Mouse (Mus musculus): ENCODE measurements around the gene Rab3d. TPM values are rescaled to one million over a fixed set of nuclear protein-coding genes. Genes with fewer than 3 reads are reported as not detected.
"Not testable (repeated sequence)": the region's sequence is repeated elsewhere in the genome, so short reads cannot be mapped to it uniquely, and the experiment has no call there.

Gene Rab3d
- total RNA-seq, 1 experiment from 2014 or later = 30.2 TPM

- DNase-seq = no peak
Measured at GRCm38 (mm10) chr9:21909474-21910223, 8.3 kb downstream of the Rab3d start.

GRCm38 (mm10) chr9:21908216-21908615, 9.8 kb downstream of the Rab3d start:
- no peak for DNase-seq

- DNase-seq = no peak
Measured at GRCm38 (mm10) chr9:21904031-21904430, 14.0 kb downstream of the Rab3d start.

- peak; percentile 75 for DNase-seq
Measured at GRCm38 (mm10) chr9:21901223-21901820, 16.7 kb downstream of the Rab3d start.

GRCm38 (mm10) chr9:21889229-21889628, 28.8 kb downstream of the Rab3d start:
- no peak for DNase-seq

- no peak for DNase-seq
Measured at GRCm38 (mm10) chr9:21876601-21877000, 41.4 kb downstream of the Rab3d start.

- no peak for DNase-seq
Measured at GRCm38 (mm10) chr9:21872204-21872603, 45.8 kb downstream of the Rab3d start.

GRCm38 (mm10) chr9:21870879-21871524, 47.0 kb downstream of the Rab3d start:
- DNase-seq = peak; percentile 74

- peak; percentile 83 for DNase-seq
Measured at GRCm38 (mm10) chr9:21869290-21869689, 48.7 kb downstream of the Rab3d start.

- DNase-seq = peak; percentile 69
Measured at GRCm38 (mm10) chr9:21867726-21868125, 50.3 kb downstream of the Rab3d start.

GRCm38 (mm10) chr9:21866641-21867040, 51.4 kb downstream of the Rab3d start:
- no peak for DNase-seq

- no peak for DNase-seq
Measured at GRCm38 (mm10) chr9:21865673-21866398, 52.2 kb downstream of the Rab3d start.

GRCm38 (mm10) chr9:21862181-21862580, 55.8 kb downstream of the Rab3d start:
- DNase-seq = no peak

- DNase-seq = not testable (repeated sequence)
Measured at GRCm38 (mm10) chr9:21860349-21860748, 57.6 kb downstream of the Rab3d start.

- no peak for DNase-seq
Measured at GRCm38 (mm10) chr9:21859606-21860005, 58.4 kb downstream of the Rab3d start.

GRCm38 (mm10) chr9:21858084-21858483, 59.9 kb downstream of the Rab3d start:
- DNase-seq = peak; percentile 72

- no peak for DNase-seq
Measured at GRCm38 (mm10) chr9:21857501-21857900, 60.5 kb downstream of the Rab3d start.

Other genes starting within 250 kb of the Rab3d start
- 42.6 and 60.4 TPM in 2 replicates for gene Ldlr, start 194.7 kb downstream of the Rab3d start, total RNA-seq (2021)
- gene Spc24, start 157.9 kb downstream of the Rab3d start, total RNA-seq (2021) = 9.1 and 10.4 TPM in 2 replicates
- 31.5 and 31.8 TPM in 2 replicates for gene Kank2, start 119.4 kb downstream of the Rab3d start, total RNA-seq (2021)
- gene Angptl8, start 82.7 kb downstream of the Rab3d start, total RNA-seq (2021) = 5.1 and 10.2 TPM in 2 replicates
- gene Dock6, start 65.6 kb downstream of the Rab3d start, total RNA-seq (2021) = 46.0 and 49.2 TPM in 2 replicates
- 6.5 and 8.5 TPM in 2 replicates for gene Ccdc159, start 9.3 kb upstream of the Rab3d start, total RNA-seq (2021)
- gene Tmem205, start 9.4 kb upstream of the Rab3d start, total RNA-seq (2021) = 203 and 258 TPM in 2 replicates
- 25.5 and 31.0 TPM in 2 replicates for gene Plppr2, start 18.8 kb upstream of the Rab3d start, total RNA-seq (2021)
- gene Swsap1, start 37.6 kb upstream of the Rab3d start, total RNA-seq (2021) = 13.1 and 13.7 TPM in 2 replicates
- gene Epor, start 45.3 kb upstream of the Rab3d start, total RNA-seq (2021) = 3.8 and 4.1 TPM in 2 replicates
- 18.1 and 19.0 TPM in 2 replicates for gene Rgl3, start 71.3 kb upstream of the Rab3d start, total RNA-seq (2021)
- gene Ccdc151, start 84.4 kb upstream of the Rab3d start, total RNA-seq (2021) = 0.45 and 0.56 TPM in 2 replicates
- gene Prkcsh, start 84.6 kb upstream of the Rab3d start, total RNA-seq (2021) = 133 and 135 TPM in 2 replicates
- gene Elavl3, start 133.8 kb upstream of the Rab3d start, total RNA-seq (2021) = 2.4 and 3.0 TPM in 2 replicates
- not detected in 2 replicates for gene Gm49318, start 153.1 kb upstream of the Rab3d start, total RNA-seq (2021)
- gene Zfp653, start 153.2 kb upstream of the Rab3d start, total RNA-seq (2021) = 9.1 and 10.1 TPM in 2 replicates
- 74.9 and 80.6 TPM in 2 replicates for gene Ecsit, start 167.2 kb upstream of the Rab3d start, total RNA-seq (2021)
- 0.56 and 7.1 TPM in 2 replicates for gene Cnn1, start 181.0 kb upstream of the Rab3d start, total RNA-seq (2021)
- gene Elof1, start 199.0 kb upstream of the Rab3d start, total RNA-seq (2021) = 66.9 and 74.2 TPM in 2 replicates
- gene Acp5, start 217.5 kb upstream of the Rab3d start, total RNA-seq (2021) = 30.3 and 39.2 TPM in 2 replicates
- 47.7 and 51.8 TPM in 2 replicates for gene Pigyl, start 238.7 kb upstream of the Rab3d start, total RNA-seq (2021)

All from adrenal gland, postnatal 14 days (tissue).